Mouse (Mus musculus) v-Abl transformed pro-B cells (cell line): Measurements from ENCODE around the gene Ptprr.

Experiments used
- in situ Hi-C, 2 experiments: fragments of 400-800 bp; cut with MboI; formaldehyde crosslinking; loops; one replicate each; pipeline ENCODE4 v1.15.1; 2025; ENCODE audit not compliant: unreplicated experiment in 2 of 2

Ptprr gene

GRCm38 (mm10) chr10:116115881-116116677 is 98.1 kb downstream of the Ptprr start:
- in situ Hi-C loops = no loop called here

GRCm38 (mm10) chr10:116117060-116117459 is 99.0 kb downstream of the Ptprr start:
- in situ Hi-C loops = no loop called here

- in situ Hi-C loops = no loop called here
Observed at GRCm38 (mm10) chr10:116121463-116121862, 103.5 kb downstream of the Ptprr start.

- in situ Hi-C loops = no loop called here
Observed at GRCm38 (mm10) chr10:116123808-116124207, 105.8 kb downstream of the Ptprr start.

- in situ Hi-C loops = no loop called here
Observed at GRCm38 (mm10) chr10:116125364-116125763, 107.4 kb downstream of the Ptprr start.

- in situ Hi-C loops = no loop called here
Observed at GRCm38 (mm10) chr10:116130401-116130800, 112.4 kb downstream of the Ptprr start.

GRCm38 (mm10) chr10:116131223-116131622 is 113.2 kb downstream of the Ptprr start:
- in situ Hi-C loops = no loop called here

- in situ Hi-C loops = no loop called here
Observed at GRCm38 (mm10) chr10:116132233-116132632, 114.2 kb downstream of the Ptprr start.

GRCm38 (mm10) chr10:116135187-116135586 is 117.2 kb downstream of the Ptprr start:
- in situ Hi-C loops = no loop called here

- in situ Hi-C loops = no loop called here
Observed at GRCm38 (mm10) chr10:116140226-116140625, 122.2 kb downstream of the Ptprr start.

- in situ Hi-C loops = no loop called here
Observed at GRCm38 (mm10) chr10:116143684-116144083, 125.7 kb downstream of the Ptprr start.

- in situ Hi-C loops = no loop called here
Observed at GRCm38 (mm10) chr10:116146091-116146490, 128.1 kb downstream of the Ptprr start.

- in situ Hi-C loops = no loop called here
Observed at GRCm38 (mm10) chr10:116154707-116155106, 136.7 kb downstream of the Ptprr start.

- in situ Hi-C loops = no loop called here
Observed at GRCm38 (mm10) chr10:116156699-116157098, 138.7 kb downstream of the Ptprr start.

GRCm38 (mm10) chr10:116162338-116162737 is 144.3 kb downstream of the Ptprr start:
- in situ Hi-C loops = no loop called here

GRCm38 (mm10) chr10:116175324-116175883 is 157.4 kb downstream of the Ptprr start:
- in situ Hi-C loops = loop anchor here in 1 of 2 experiments (25.0 kb wide), 2 partner anchors 838 to 1013 kb away; no protein-coding TSS in a partner anchor

GRCm38 (mm10) chr10:116177390-116178179 is 159.6 kb downstream of the Ptprr start:
- in situ Hi-C loops = loop anchor here in 1 of 2 experiments (25.0 kb wide), 2 partner anchors 840 to 1015 kb away; no protein-coding TSS in a partner anchor

GRCm38 (mm10) chr10:116181235-116181634 is 163.2 kb downstream of the Ptprr start:
- in situ Hi-C loops = loop anchor here in 1 of 2 experiments (25.0 kb wide), 2 partner anchors 844 to 1019 kb away; no protein-coding TSS in a partner anchor

- in situ Hi-C loops = loop anchor here in 1 of 2 experiments (25.0 kb wide), 2 partner anchors 845 to 1020 kb away; no protein-coding TSS in a partner anchor
Observed at GRCm38 (mm10) chr10:116182221-116182620, 164.2 kb downstream of the Ptprr start.

- in situ Hi-C loops = loop anchor here in 1 of 2 experiments (25.0 kb wide), 2 partner anchors 846 to 1021 kb away; no protein-coding TSS in a partner anchor
Observed at GRCm38 (mm10) chr10:116183258-116183657, 165.2 kb downstream of the Ptprr start.

GRCm38 (mm10) chr10:116191724-116192123 is 173.7 kb downstream of the Ptprr start:
- in situ Hi-C loops = loop anchor here (10.0 to 25.0 kb wide), 3 partner anchors 854 to 1029 kb away; no protein-coding TSS in a partner anchor
